Mouse (Mus musculus) heart, embryonic 14.5 days (tissue): ENCODE measurements around the gene Parva. TPM values are rescaled to one million over a fixed set of nuclear protein-coding genes. Genes with fewer than 3 reads are reported as not detected.
A peak's percentile ranks its signal among the peaks of the same experiment; 100 is the strongest.

ENCODE experiments used
- ATAC-seq: fragments of 200-750 bp; cut with Nextera tagmentation; 2 replicates; pipeline ENCODE4 v1.8.0; 2017; ENCODE audit warnings: low read depth, moderate TSS enrichment; ENCODE audit not compliant: insufficient number of reproducible peaks, insufficient read depth, low FRiP score
- H3K27ac ChIP-seq, 2 experiments: fragments of 200-500 bp in 1 of 2; fragments of 300-500 bp in 1 of 2; sonication (generic) in 1 of 2; replicated peaks in 1 of 2; 2 replicates each; pipeline ENCODE4 v1.5.1; 2012 to 2014; ENCODE audit warnings: low read depth in 2 of 2, low read length in 2 of 2, control low read depth in 1 of 2, mild to moderate bottlenecking in 1 of 2, mixed read lengths in 1 of 2; ENCODE audit not compliant: control insufficient read depth in 1 of 2, insufficient read depth in 1 of 2
- H3K27me3 ChIP-seq: fragments of 300-500 bp; sonication (generic); 2 replicates; pipeline ENCODE4 v1.6.1; 2014; ENCODE audit warnings: mild to moderate bottlenecking, low read length, control low read depth; ENCODE audit not compliant: control insufficient read depth, insufficient read depth
- H3K36me3 ChIP-seq: fragments of 300-500 bp; sonication (generic); 2 replicates; pipeline ENCODE4 v1.6.1; 2014; ENCODE audit warnings: mild to moderate bottlenecking, control low read depth, low read length, mixed read lengths; ENCODE audit not compliant: control insufficient read depth, insufficient read depth
- H3K4me1 ChIP-seq, 2 experiments: fragments of 200-500 bp in 1 of 2; fragments of 300-500 bp in 1 of 2; sonication (generic) in 1 of 2; 2 replicates each; pipeline ENCODE4 v1.6.1; 2012 to 2014; ENCODE audit warnings: low read length in 2 of 2, control low read depth in 1 of 2, mixed read lengths in 1 of 2; ENCODE audit not compliant: control insufficient read depth in 2 of 2, insufficient read depth in 2 of 2
- H3K4me2 ChIP-seq: fragments of 300-500 bp; sonication (generic); 2 replicates; pipeline ENCODE4 v1.6.1; 2014; ENCODE audit warnings: mild to moderate bottlenecking, low read length
- H3K4me3 ChIP-seq, 2 experiments: fragments of 200-500 bp in 1 of 2; fragments of 300-500 bp in 1 of 2; sonication (generic) in 1 of 2; 2 replicates each; pipeline ENCODE4 v1.5.1; 2012 to 2014; ENCODE audit warnings: low read length in 2 of 2, mild to moderate bottlenecking in 2 of 2, control low read depth in 1 of 2, low read depth in 1 of 2, moderate library complexity in 1 of 2; ENCODE audit not compliant: control insufficient read depth in 1 of 2, insufficient read depth in 1 of 2
- H3K9ac ChIP-seq: fragments of 300-500 bp; sonication (generic); 2 replicates; pipeline ENCODE4 v1.6.1; 2014; ENCODE audit warnings: mild to moderate bottlenecking, low read length
- H3K9me3 ChIP-seq: fragments of 300-500 bp; sonication (generic); 2 replicates; pipeline ENCODE4 v1.6.1; 2016; ENCODE audit warnings: low read length, control low read depth; ENCODE audit not compliant: control insufficient read depth
- WGBS: fragments of 180-500 bp; shearing (Covaris S2); extraction: QIAGEN DNeasy Blood & Tissue Kit; methylation state at CpG from one replicate; pipeline ENCODE4 v1.1.7; 2014; 5-methylcytosine and 5-hydroxymethylcytosine counted together
- polyA plus RNA-seq: library from polyadenylated mRNA; unstranded; fragments of >200 nt; fragmentation: Nextera tagmentation; extraction: Ambion mirVana; gene quantifications from 2 replicates; pipeline ENCODE4 v1.2.1, GENCODE M21; 2014

The Parva gene
- polyA plus RNA-seq, 1 experiment from 2014 or later = 79.1 TPM

DNA sequence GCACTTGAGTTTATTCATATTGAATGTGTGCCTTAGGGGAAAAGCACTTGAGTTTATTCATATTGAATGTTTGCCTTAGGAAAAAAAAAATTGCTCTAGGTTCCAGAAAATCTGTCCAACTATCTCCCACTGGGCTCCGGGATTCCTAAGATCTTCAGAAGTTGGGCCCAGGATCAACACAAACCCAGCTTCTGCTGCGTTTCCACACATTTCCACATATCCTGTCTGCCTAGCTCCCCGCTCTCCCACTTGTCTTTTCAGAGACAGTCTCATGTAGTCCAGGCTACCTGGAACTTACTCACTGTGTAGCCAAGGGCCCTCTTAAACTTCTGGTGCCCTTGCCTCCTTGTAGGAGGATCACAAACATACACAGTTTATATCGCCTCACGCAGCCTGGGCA is 175.7 kb downstream of the Parva start:
- peaks cover 9 to 13% of the 10 kb centered on the region in 2 experiments for H3K4me1 ChIP-seq
- no peaks in the 10 kb centered on the region for H3K36me3 ChIP-seq
- H3K4me2 ChIP-seq = no peak overlapping the region
- H3K9me3 ChIP-seq = no peaks in the 10 kb centered on the region
- H3K27ac ChIP-seq = peak overlapping the region; percentile 51 to 71
- no peak overlapping the region for H3K9ac ChIP-seq
- no peak for ATAC-seq
- WGBS = 76% methylated on average over 5 of the region's 5 CpGs
- H3K27me3 ChIP-seq = no peaks in the 10 kb centered on the region
- H3K4me3 ChIP-seq = no peak overlapping the region

GRCm38 (mm10) chr7:112603496-112604170 is 176.3 kb downstream of the Parva start:
- Histone ChIP-seq H3K27ac (peak overlapping the region; percentile 53 to 71), H3K27me3 (no peaks in the 10 kb centered on the region), H3K36me3 (no peaks in the 10 kb centered on the region), H3K4me1 (peaks cover 9 to 13% of the 10 kb centered on the region in 2 experiments), H3K9me3 (no peaks in the 10 kb centered on the region), H3K4me3 (no peak overlapping the region), H3K4me2 (no peak overlapping the region), H3K9ac (no peak overlapping the region)
- 70% methylated on average over 10 of the region's 10 CpGs for WGBS
- ATAC-seq = no peak

GRCm38 (mm10) chr7:112604209-112604608 is 176.9 kb downstream of the Parva start:
- Histone ChIP-seq H3K36me3 (no peaks in the 10 kb centered on the region), H3K27me3 (no peaks in the 10 kb centered on the region), H3K9me3 (no peaks in the 10 kb centered on the region), H3K4me3 (no peak overlapping the region), H3K9ac (no peak overlapping the region), H3K4me1 (peaks cover 9 to 12% of the 10 kb centered on the region in 2 experiments), H3K4me2 (no peak overlapping the region), H3K27ac (peak overlapping the region; percentile 53 to 64)
- ATAC-seq = no peak
- WGBS = 79% methylated on average over 8 of the region's 8 CpGs

GRCm38 (mm10) chr7:112614046-112614790 is 186.9 kb downstream of the Parva start:
- Histone ChIP-seq H3K4me1 (peaks cover 4 to 6% of the 10 kb centered on the region in 2 experiments; a peak in 3 of 4 replicates), H3K4me3 (no peak overlapping the region), H3K9me3 (no peaks in the 10 kb centered on the region), H3K36me3 (no peaks in the 10 kb centered on the region), H3K27ac (peak overlapping the region in 1 of 2 experiments; percentile 52; a peak in 1 of 4 replicates), H3K9ac (no peak overlapping the region), H3K27me3 (no peaks in the 10 kb centered on the region), H3K4me2 (no peak overlapping the region)
- WGBS = 90% methylated on average over 3 of the region's 3 CpGs
- no peak for ATAC-seq

GRCm38 (mm10) chr7:112614791-112615668 is 187.7 kb downstream of the Parva start:
- H3K27ac ChIP-seq = peak overlapping the region; percentile 25 to 52; a peak in 3 of 4 replicates
- no peak overlapping the region for H3K9ac ChIP-seq
- no peaks in the 10 kb centered on the region for H3K27me3 ChIP-seq
- no peak overlapping the region for H3K4me3 ChIP-seq
- H3K36me3 ChIP-seq = no peaks in the 10 kb centered on the region
- no peak for ATAC-seq
- peaks cover 4 to 6% of the 10 kb centered on the region in 2 experiments; a peak in 3 of 4 replicates for H3K4me1 ChIP-seq
- 48% methylated on average over 10 of the region's 10 CpGs for WGBS
- H3K4me2 ChIP-seq = no peak overlapping the region
- no peaks in the 10 kb centered on the region for H3K9me3 ChIP-seq

DNA sequence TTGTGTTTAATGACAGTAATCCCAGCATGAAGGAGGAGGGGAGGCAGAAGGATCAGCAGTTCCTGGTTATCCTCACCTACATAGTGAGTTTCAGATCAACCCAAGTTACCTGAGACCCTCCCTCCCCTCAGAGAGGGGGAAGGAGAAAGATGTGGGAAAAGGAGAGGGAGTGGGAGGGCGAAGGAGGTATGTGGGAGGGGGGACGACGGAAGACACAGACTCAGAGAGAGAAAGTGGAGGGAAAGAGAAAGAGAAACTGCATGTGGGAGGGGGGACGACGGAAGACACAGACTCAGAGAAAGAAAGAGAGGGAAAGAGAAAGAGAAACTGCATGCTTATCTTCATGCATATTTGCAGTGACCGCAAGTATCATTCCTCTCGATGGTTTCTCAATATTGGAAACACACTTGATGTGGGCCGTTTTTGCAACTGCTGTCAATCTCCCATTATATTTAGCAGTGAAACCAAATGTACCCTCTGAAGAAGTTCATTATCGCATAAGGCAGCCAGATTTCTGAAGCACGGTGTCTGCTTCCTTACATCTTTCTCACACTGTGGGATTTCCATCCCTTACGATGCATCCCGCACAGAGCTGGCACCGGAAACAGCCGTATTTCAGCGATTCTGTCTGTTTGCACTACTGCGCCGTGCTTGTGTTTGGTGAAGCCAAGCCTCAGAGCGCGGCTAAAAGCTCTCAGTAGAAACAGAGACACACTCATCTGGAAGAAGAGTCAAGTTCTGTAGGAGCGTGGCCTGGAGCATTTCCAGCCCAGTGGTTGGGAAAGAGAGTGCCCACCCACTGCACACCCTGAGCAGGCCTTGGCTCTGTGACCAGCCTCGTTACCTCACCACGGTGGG is 193.2 kb downstream of the Parva start:
- H3K36me3 ChIP-seq = no peaks in the 10 kb centered on the region
- H3K27me3 ChIP-seq = no peaks in the 10 kb centered on the region
- no peak for ATAC-seq
- no peaks in the 10 kb centered on the region for H3K9me3 ChIP-seq
- H3K27ac ChIP-seq = peak overlapping the region in 1 of 2 experiments; percentile 4; a peak in 1 of 4 replicates
- peak overlapping the region; percentile 28; the same call in 1 of the 2 replicates for H3K4me2 ChIP-seq
- H3K4me3 ChIP-seq = no peak overlapping the region
- 72% methylated on average over 22 of the region's 22 CpGs for WGBS
- no peak overlapping the region for H3K9ac ChIP-seq
- peaks cover under 1 to 2% of the 10 kb centered on the region in 2 experiments; a peak in 3 of 4 replicates for H3K4me1 ChIP-seq
